Mouse (Mus musculus) megakaryocyte, embryonic 14.5 days (primary cell): ENCODE measurements around the gene Sbp.
"Not testable (repeated sequence)": the region's sequence is repeated elsewhere in the genome, so short reads cannot be mapped to it uniquely, and the experiment has no call there.

Experiments used
- FLI1 ChIP-seq: IDR thresholded peaks from 2 replicates; pipeline ENCODE4 v1.6.1; 2012; ENCODE audit warnings: low read length, inconsistent platforms, mixed read lengths
- GATA1 ChIP-seq: IDR thresholded peaks from 3 replicates; pipeline ENCODE4 v1.6.1; 2012; ENCODE audit warnings: mixed read lengths, low read length, inconsistent platforms, borderline replicate concordance

DNA sequence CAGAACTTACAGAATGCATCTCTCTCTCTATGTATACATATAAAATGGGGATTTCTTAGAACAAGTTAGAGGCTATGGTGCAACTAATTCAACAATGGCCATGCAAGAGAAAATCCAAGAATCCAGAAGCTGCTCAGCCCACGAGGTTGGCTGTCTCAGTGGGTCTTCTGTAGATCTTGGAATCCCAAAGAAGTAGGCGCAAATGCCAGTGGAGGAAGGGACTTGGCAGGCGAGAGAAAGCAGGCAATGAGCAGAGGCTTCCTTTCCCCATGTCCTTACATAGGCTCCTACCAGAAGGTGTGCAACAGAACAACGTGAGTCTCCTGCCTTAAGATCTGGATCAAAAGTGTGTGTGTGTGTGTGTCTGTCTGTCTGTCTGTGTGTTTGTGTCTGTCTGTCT is 6.0 kb downstream of the Sbp start:
- TF ChIP-seq GATA1, FLI1: not testable (repeated sequence)
